Mouse (Mus musculus) neural tube, embryonic 12.5 days (tissue): Measurements from ENCODE around the gene Ctnna2. TPM values are rescaled to one million over a fixed set of nuclear protein-coding genes. Genes with fewer than 3 reads are reported as not detected.
A peak's percentile ranks its signal among the peaks of the same experiment; 100 is the strongest.

Experiments used
- ATAC-seq: fragments of 200-750 bp; cut with Nextera tagmentation; 2 replicates; pipeline ENCODE4 v1.8.0; 2017; ENCODE audit warnings: low read depth, mild to moderate bottlenecking, moderate TSS enrichment, moderate library complexity; ENCODE audit not compliant: low FRiP score
- H3K27ac ChIP-seq: fragments of 300-500 bp; sonication (generic); 2 replicates; pipeline ENCODE4 v1.5.1; 2016
- H3K27me3 ChIP-seq: fragments of 300-500 bp; sonication (generic); replicated peaks from 2 replicates; pipeline ENCODE4 v1.6.1; 2016; ENCODE audit warnings: mild to moderate bottlenecking
- H3K36me3 ChIP-seq: fragments of 300-500 bp; sonication (generic); 2 replicates; pipeline ENCODE4 v1.6.1; 2016; ENCODE audit warnings: mild to moderate bottlenecking
- H3K4me1 ChIP-seq: fragments of 300-500 bp; sonication (generic); 2 replicates; pipeline ENCODE4 v1.6.1; 2016
- H3K4me2 ChIP-seq: fragments of 300-500 bp; sonication (generic); replicated peaks from 2 replicates; pipeline ENCODE4 v1.6.1; 2016; ENCODE audit warnings: mild to moderate bottlenecking
- H3K4me3 ChIP-seq: fragments of 300-500 bp; sonication (generic); 2 replicates; pipeline ENCODE4 v1.5.1; 2016
- H3K9ac ChIP-seq: fragments of 300-500 bp; sonication (generic); 2 replicates; pipeline ENCODE4 v1.6.1; 2016; ENCODE audit warnings: mild to moderate bottlenecking
- H3K9me3 ChIP-seq: fragments of 300-500 bp; sonication (generic); 2 replicates; pipeline ENCODE4 v1.6.1; 2016; ENCODE audit warnings: mild to moderate bottlenecking
- WGBS: fragments of 180-500 bp; shearing (Covaris S2); methylation state at CpG from one replicate; pipeline ENCODE4 v1.1.7; 2016; 5-methylcytosine and 5-hydroxymethylcytosine counted together
- polyA plus RNA-seq: library from polyadenylated mRNA; unstranded; fragments of >200 nt; fragmentation: Nextera tagmentation; extraction: Ambion mirVana; gene quantifications from 2 replicates; pipeline ENCODE4 v1.2.1, GENCODE M21; 2016

Ctnna2 gene
- polyA plus RNA-seq, 1 experiment from 2014 or later: 85.1 TPM

GRCm38 (mm10) chr6:77184896-77185295 lies 794.6 kb downstream of the Ctnna2 start:
- Histone ChIP-seq H3K9ac (no peak overlapping the region), H3K4me2 (no peak overlapping the region), H3K36me3 (no peaks in the 10 kb centered on the region), H3K27ac (no peak overlapping the region), H3K9me3 (no peaks in the 10 kb centered on the region), H3K27me3 (no peaks in the 10 kb centered on the region), H3K4me1 (no peaks in the 10 kb centered on the region), H3K4me3 (no peak overlapping the region)
- ATAC-seq: no peak
- 64% methylated on average over 2 of the region's 2 CpGs for WGBS

DNA sequence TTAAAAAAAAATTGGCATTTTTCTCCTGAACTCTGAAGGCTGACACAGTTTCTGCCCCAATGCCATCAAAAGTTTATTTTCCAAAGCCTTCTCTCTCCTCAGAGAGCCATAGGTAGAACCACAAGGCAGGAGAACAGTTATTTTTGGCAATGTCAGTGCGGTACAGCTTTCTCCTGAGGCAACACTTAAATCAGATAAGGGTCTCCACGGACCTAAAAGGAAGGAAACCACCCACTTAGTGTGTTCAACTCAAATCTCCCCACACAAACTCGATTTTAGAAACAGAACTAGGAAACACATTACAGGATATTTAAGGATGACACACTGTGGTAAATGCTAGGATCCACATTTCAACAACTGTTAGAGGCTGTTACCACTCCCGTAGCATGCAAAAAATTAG lies 803.7 kb downstream of the Ctnna2 start:
- ATAC-seq: no peak
- Histone ChIP-seq H3K4me2 (no peak overlapping the region), H3K9me3 (no peaks in the 10 kb centered on the region), H3K27me3 (no peaks in the 10 kb centered on the region), H3K4me1 (no peaks in the 10 kb centered on the region), H3K9ac (no peak overlapping the region), H3K27ac (no peak overlapping the region), H3K4me3 (no peak overlapping the region), H3K36me3 (no peaks in the 10 kb centered on the region)
- 72% methylated on average over 4 of the region's 4 CpGs for whole genome bisulfite sequencing

GRCm38 (mm10) chr6:77157028-77157427 lies 822.5 kb downstream of the Ctnna2 start:
- Histone ChIP-seq H3K4me2 (no peak overlapping the region), H3K36me3 (no peaks in the 10 kb centered on the region), H3K9me3 (no peaks in the 10 kb centered on the region), H3K9ac (no peak overlapping the region), H3K27ac (no peak overlapping the region), H3K4me3 (no peak overlapping the region), H3K4me1 (no peaks in the 10 kb centered on the region), H3K27me3 (no peaks in the 10 kb centered on the region)
- ATAC-seq: no peak
- WGBS: 74% methylated on average over 5 of the region's 5 CpGs

DNA sequence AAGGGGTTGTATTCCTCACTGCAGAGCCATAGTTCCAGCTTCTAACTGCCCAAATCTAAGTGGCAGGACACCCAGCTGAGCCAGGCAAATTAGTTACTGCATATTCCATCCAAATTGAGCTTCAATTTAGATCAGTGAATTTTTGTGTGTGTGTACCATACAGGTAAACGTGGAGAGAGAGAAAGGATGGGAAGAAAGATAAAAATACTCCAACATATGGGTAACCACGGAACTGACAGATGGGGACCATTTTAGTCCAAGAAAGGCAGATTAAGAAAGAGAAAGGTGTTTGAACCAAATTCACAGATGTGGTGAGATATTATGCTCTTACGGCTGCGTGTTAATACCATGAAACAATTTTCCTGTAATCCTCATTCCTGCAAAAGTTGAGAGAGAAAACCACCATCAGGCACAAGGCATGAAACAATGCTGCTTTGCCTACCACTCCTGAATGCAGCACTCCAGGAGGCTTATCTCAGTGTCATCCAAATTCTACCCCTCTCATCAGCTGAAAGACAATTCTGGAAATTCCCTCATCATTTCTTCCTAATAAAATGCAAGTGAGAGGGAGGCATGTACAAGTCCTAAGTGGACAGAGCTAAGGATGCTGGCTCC lies 840.1 kb downstream of the Ctnna2 start:
- H3K4me2 ChIP-seq: no peak overlapping the region
- no peak for ATAC-seq
- no peaks in the 10 kb centered on the region for H3K9me3 ChIP-seq
- no peaks in the 10 kb centered on the region for H3K4me1 ChIP-seq
- 94% methylated on average over 4 of the region's 4 CpGs for WGBS
- H3K4me3 ChIP-seq: no peak overlapping the region
- no peak overlapping the region for H3K9ac ChIP-seq
- H3K27me3 ChIP-seq: no peaks in the 10 kb centered on the region
- H3K27ac ChIP-seq: no peak overlapping the region
- H3K36me3 ChIP-seq: no peaks in the 10 kb centered on the region

DNA sequence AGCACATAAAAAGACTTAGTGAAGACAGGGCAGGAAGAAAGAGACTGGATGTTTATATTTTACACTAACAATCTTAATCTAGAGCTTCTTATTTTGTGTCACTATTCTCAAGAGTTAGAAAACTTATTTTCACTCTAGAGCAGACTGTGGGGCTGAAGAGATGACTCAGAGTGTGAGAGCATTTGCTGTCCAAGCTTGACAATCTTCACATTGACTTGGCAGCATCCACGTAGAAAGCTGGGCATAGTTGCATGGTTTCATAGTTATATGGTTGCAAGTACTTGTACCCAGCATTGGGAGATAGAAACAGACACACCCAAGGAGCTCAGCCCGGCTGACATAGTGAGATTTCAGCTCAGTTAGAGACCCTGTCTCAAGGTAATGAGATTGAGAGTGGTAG lies 858.6 kb downstream of the Ctnna2 start:
- no peaks in the 10 kb centered on the region for H3K9me3 ChIP-seq
- no peak overlapping the region for H3K9ac ChIP-seq
- H3K27me3 ChIP-seq: no peaks in the 10 kb centered on the region
- WGBS: 82% methylated on average over 2 of the region's 2 CpGs
- ATAC-seq: no peak
- H3K36me3 ChIP-seq: no peaks in the 10 kb centered on the region
- no peak overlapping the region for H3K27ac ChIP-seq
- H3K4me3 ChIP-seq: no peak overlapping the region
- H3K4me1 ChIP-seq: no peaks in the 10 kb centered on the region
- no peak overlapping the region for H3K4me2 ChIP-seq

- no peak overlapping the region for H3K4me3 ChIP-seq
- H3K27me3 ChIP-seq: no peaks in the 10 kb centered on the region
- H3K4me1 ChIP-seq: no peaks in the 10 kb centered on the region
- H3K27ac ChIP-seq: no peak overlapping the region
- no peak overlapping the region for H3K9ac ChIP-seq
- no peaks in the 10 kb centered on the region for H3K36me3 ChIP-seq
- 0 out of 2 replicates have a peak, but pooled peaks have one; percentile 17 for ATAC-seq
- H3K9me3 ChIP-seq: no peaks in the 10 kb centered on the region
- 36% methylated on average over 5 of the region's 5 CpGs for WGBS
- no peak overlapping the region for H3K4me2 ChIP-seq
Measured at GRCm38 (mm10) chr6:77120510-77120909, 859.0 kb downstream of the Ctnna2 start.

GRCm38 (mm10) chr6:77109095-77109945 lies 870.2 kb downstream of the Ctnna2 start:
- H3K4me3 ChIP-seq: no peak overlapping the region
- 80% methylated on average over 10 of the region's 10 CpGs for WGBS
- no peak overlapping the region for H3K9ac ChIP-seq
- H3K4me2 ChIP-seq: no peak overlapping the region
- no peaks in the 10 kb centered on the region for H3K9me3 ChIP-seq
- peaks cover 12% of the 10 kb centered on the region for H3K4me1 ChIP-seq
- H3K27me3 ChIP-seq: no peaks in the 10 kb centered on the region
- no peak for ATAC-seq
- H3K36me3 ChIP-seq: no peaks in the 10 kb centered on the region
- H3K27ac ChIP-seq: no peak overlapping the region

GRCm38 (mm10) chr6:77101047-77101446 lies 878.5 kb downstream of the Ctnna2 start:
- Histone ChIP-seq H3K4me3 (no peak overlapping the region), H3K36me3 (no peaks in the 10 kb centered on the region), H3K27ac (no peak overlapping the region), H3K4me1 (no peaks in the 10 kb centered on the region), H3K27me3 (no peaks in the 10 kb centered on the region), H3K9me3 (no peaks in the 10 kb centered on the region), H3K4me2 (no peak overlapping the region), H3K9ac (no peak overlapping the region)
- ATAC-seq: no peak
- 40% methylated on average over 1 of the region's 1 CpGs for WGBS

GRCm38 (mm10) chr6:77098540-77098939 lies 881.0 kb downstream of the Ctnna2 start:
- H3K36me3 ChIP-seq: no peaks in the 10 kb centered on the region
- H3K4me1 ChIP-seq: no peaks in the 10 kb centered on the region
- no peak for ATAC-seq
- H3K4me3 ChIP-seq: no peak overlapping the region
- no peak overlapping the region for H3K4me2 ChIP-seq
- H3K9me3 ChIP-seq: no peaks in the 10 kb centered on the region
- no peak overlapping the region for H3K9ac ChIP-seq
- H3K27me3 ChIP-seq: no peaks in the 10 kb centered on the region
- WGBS: 92% methylated on average over 1 of the region's 1 CpGs
- H3K27ac ChIP-seq: no peak overlapping the region

DNA sequence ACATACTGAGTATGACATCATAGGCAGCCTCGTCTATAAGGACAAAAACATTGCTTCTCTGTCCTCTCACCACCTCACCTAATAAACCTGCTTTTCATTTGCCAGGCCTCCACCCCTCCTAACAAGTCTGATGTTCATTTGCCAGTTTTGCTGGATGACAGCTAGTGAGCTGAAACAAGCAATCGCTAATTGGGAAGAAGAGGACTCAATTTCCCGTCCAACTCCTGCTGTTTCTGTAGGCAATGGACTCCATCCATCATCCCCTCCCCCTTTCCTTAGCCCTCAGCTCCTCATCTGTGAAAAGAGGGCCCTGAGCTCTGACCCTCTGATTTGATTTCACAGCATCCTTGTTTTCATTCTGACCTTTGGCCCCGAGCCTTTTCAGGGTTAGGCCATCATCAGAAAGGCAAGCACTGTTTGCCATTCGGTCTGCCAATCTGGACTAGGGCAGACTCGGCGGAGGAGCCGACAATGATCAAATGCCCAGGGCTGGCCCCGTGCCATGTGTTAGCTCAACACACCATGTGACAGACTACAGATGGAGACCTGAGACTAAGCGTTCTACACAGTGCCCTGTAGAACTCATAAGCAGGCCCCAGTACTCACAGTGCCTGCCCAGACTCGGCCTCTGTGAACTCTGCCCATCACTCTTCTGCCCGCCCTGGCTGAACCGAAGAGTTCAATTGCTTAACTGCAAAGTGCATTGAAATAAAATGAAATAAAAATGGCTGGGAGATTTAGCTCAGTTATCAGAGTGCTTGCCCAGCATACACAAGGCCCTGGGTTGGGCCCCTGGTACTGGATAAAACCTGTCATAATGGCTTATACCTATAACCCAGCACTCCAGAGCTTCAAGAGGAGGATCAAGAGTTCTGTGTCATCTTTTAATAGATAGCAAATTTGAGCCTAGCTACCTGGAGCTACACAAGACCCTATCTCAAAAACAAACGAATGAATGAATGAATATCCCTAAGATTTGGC lies 903.8 kb downstream of the Ctnna2 start:
- Histone ChIP-seq H3K27ac (no peak overlapping the region), H3K9me3 (no peaks in the 10 kb centered on the region), H3K4me3 (no peak overlapping the region), H3K4me1 (peaks cover 9% of the 10 kb centered on the region; the same call in 1 of the 2 replicates), H3K36me3 (no peaks in the 10 kb centered on the region), H3K9ac (no peak overlapping the region), H3K27me3 (no peaks in the 10 kb centered on the region), H3K4me2 (0 out of 2 replicates have a peak overlapping the region, but pooled peaks have one; percentile 4)
- ATAC-seq: peak; percentile 96
- 21% methylated on average over 14 of the region's 14 CpGs for WGBS

GRCm38 (mm10) chr6:77069595-77069994 lies 909.9 kb downstream of the Ctnna2 start:
- H3K9me3 ChIP-seq: no peaks in the 10 kb centered on the region
- H3K27ac ChIP-seq: no peak overlapping the region
- 73% methylated on average over 3 of the region's 3 CpGs for whole genome bisulfite sequencing
- H3K36me3 ChIP-seq: no peaks in the 10 kb centered on the region
- no peaks in the 10 kb centered on the region for H3K4me1 ChIP-seq
- H3K4me2 ChIP-seq: no peak overlapping the region
- ATAC-seq: no peak
- H3K4me3 ChIP-seq: no peak overlapping the region
- H3K27me3 ChIP-seq: no peaks in the 10 kb centered on the region
- H3K9ac ChIP-seq: no peak overlapping the region

DNA sequence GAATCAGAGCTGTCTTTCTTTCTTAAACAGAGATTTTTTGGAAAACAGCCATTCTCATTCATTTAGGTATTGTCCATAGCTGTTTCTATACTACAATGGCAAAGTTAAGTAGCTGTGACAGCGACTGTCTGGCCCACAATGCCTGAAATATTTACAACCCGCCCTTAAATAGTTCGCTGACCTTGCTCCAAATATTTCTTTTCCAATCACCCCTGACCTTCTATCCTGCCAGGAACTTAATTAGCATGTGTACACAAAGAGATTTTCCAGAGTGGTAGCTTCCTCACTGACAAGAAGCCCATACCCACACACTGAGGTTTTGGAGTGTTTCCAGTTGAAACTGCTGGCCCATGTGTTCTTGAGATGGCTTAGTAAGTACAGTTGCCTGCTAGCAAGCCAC lies 928.8 kb downstream of the Ctnna2 start:
- no peak overlapping the region for H3K4me3 ChIP-seq
- peak; percentile 93 for ATAC-seq
- H3K36me3 ChIP-seq: no peaks in the 10 kb centered on the region
- peaks cover 15% of the 10 kb centered on the region; the same call in 1 of the 2 replicates for H3K4me1 ChIP-seq
- no peaks in the 10 kb centered on the region for H3K27me3 ChIP-seq
- H3K27ac ChIP-seq: no peak overlapping the region
- H3K4me2 ChIP-seq: no peak overlapping the region
- no peak overlapping the region for H3K9ac ChIP-seq
- no peaks in the 10 kb centered on the region for H3K9me3 ChIP-seq
- 18% methylated on average over 3 of the region's 3 CpGs for WGBS
